Comparison of ENCODE assay signal across 27 mouse cellular contexts in genomic region chr15:96231969-96232368, GRCm38 (mm10). TPM values are rescaled to one million over a fixed set of nuclear protein-coding genes. Genes with fewer than 3 reads are reported as not detected.
DNase-seq lines count a peak whose midpoint lies in the region; ATAC-seq lines count a peak whose summit lies in the region.
"Had no signal": no experiment of that assay in that cellular context is flagged by ENCODE, and none has a peak within 500 bp of the region (broad histone marks: within the 10 kb centered on the region; RNA-seq: fewer than 3 reads in every experiment).

No protein-coding gene starts in this region.

- no peaks in the 10 kb centered on the region for H3K27me3 ChIP-seq in intestine, embryonic 14.5 days (replicated peaks; ENCODE audit: control insufficient read depth, insufficient read depth, low read length)
- no peaks in the 10 kb centered on the region for H3K27me3 ChIP-seq in intestine, embryonic 16.5 days (replicated peaks; ENCODE audit: control insufficient read depth, insufficient read depth, low read length)
- no peaks in the 10 kb centered on the region for H3K27me3 ChIP-seq in forebrain, embryonic 14.5 days (replicated peaks; ENCODE audit: control insufficient read depth, insufficient read depth, low read length)
- H3K27me3 ChIP-seq: CH12.LX; embryonic facial prominence, embryonic 13.5 days; embryonic facial prominence, embryonic 15.5 days; forebrain, embryonic 13.5 days had no signal

- no peaks in the 10 kb centered on the region for H3K36me3 ChIP-seq in intestine, embryonic 14.5 days (ENCODE audit: control insufficient read depth, insufficient read depth, low read length)
- no peaks in the 10 kb centered on the region for H3K36me3 ChIP-seq in intestine, embryonic 16.5 days (ENCODE audit: control insufficient read depth, insufficient read depth, low read length)
- no peaks in the 10 kb centered on the region for H3K36me3 ChIP-seq in forebrain, embryonic 14.5 days (ENCODE audit: control insufficient read depth, insufficient read depth, low read length)
- H3K36me3 ChIP-seq: embryonic facial prominence, embryonic 13.5 days; embryonic facial prominence, embryonic 15.5 days; G1E had no signal

- H3K9ac ChIP-seq in intestine, embryonic 14.5 days (ENCODE audit: low read length): no peak overlapping the region
- H3K9ac ChIP-seq in intestine, embryonic 16.5 days (ENCODE audit: low read depth, low read length): no peak overlapping the region
- no peak overlapping the region for H3K9ac ChIP-seq in forebrain, embryonic 14.5 days (ENCODE audit: low read length)
- H3K9ac ChIP-seq: embryonic facial prominence, embryonic 13.5 days; embryonic facial prominence, embryonic 15.5 days; forebrain, embryonic 13.5 days had no signal

- no peak overlapping the region for H3K4me2 ChIP-seq in intestine, embryonic 14.5 days (ENCODE audit: low read length)
- no peak overlapping the region for H3K4me2 ChIP-seq in intestine, embryonic 16.5 days (ENCODE audit: low read depth, low read length)
- H3K4me2 ChIP-seq in forebrain, embryonic 14.5 days (ENCODE audit: low read length): no peak overlapping the region
- H3K4me2 ChIP-seq: embryonic facial prominence, embryonic 13.5 days; embryonic facial prominence, embryonic 15.5 days; forebrain, embryonic 13.5 days had no signal

- WGBS in intestine, embryonic 14.5 days: 65% methylated on average over 3 of the region's 3 CpGs
- 55% methylated on average over 3 of the region's 3 CpGs for WGBS in intestine, embryonic 16.5 days
- WGBS in large intestine, adult 2 months: 28% methylated on average over 3 of the region's 3 CpGs
- WGBS in forebrain, embryonic 14.5 days: 78% methylated on average over 3 of the region's 3 CpGs

- no peak overlapping the region for H3K4me3 ChIP-seq in intestine, embryonic 14.5 days (ENCODE audit: low read depth, low read length)
- no peak overlapping the region for H3K4me3 ChIP-seq in intestine, embryonic 16.5 days (ENCODE audit: low read length)
- H3K4me3 ChIP-seq in forebrain, embryonic 14.5 days (ENCODE audit: low read depth, low read length): no peak overlapping the region
- H3K4me3 ChIP-seq: embryonic facial prominence, embryonic 13.5 days; embryonic facial prominence, embryonic 15.5 days; forebrain, embryonic 13.5 days had no signal

- H3K27ac ChIP-seq in intestine, embryonic 14.5 days (ENCODE audit: low read depth): no peak overlapping the region
- H3K27ac ChIP-seq in intestine, embryonic 16.5 days (ENCODE audit: low read length): no peak overlapping the region
- no peak overlapping the region for H3K27ac ChIP-seq in forebrain, embryonic 14.5 days (ENCODE audit: low read depth, low read length)
- H3K27ac ChIP-seq: embryonic facial prominence, embryonic 13.5 days; embryonic facial prominence, embryonic 15.5 days; forebrain, embryonic 13.5 days had no signal

- H3K4me1 ChIP-seq in intestine, embryonic 14.5 days (replicated peaks; ENCODE audit: control insufficient read depth, insufficient read depth, low read length): no peaks in the 10 kb centered on the region
- no peaks in the 10 kb centered on the region for H3K4me1 ChIP-seq in intestine, embryonic 16.5 days (ENCODE audit: control insufficient read depth, insufficient read depth, low read length)
- H3K4me1 ChIP-seq in forebrain, embryonic 14.5 days (ENCODE audit: control insufficient read depth, insufficient read depth, low read length): no peaks in the 10 kb centered on the region
- H3K4me1 ChIP-seq: embryonic facial prominence, embryonic 13.5 days; embryonic facial prominence, embryonic 15.5 days; forebrain, embryonic 13.5 days had no signal

- no peaks in the 10 kb centered on the region for H3K9me3 ChIP-seq in intestine, embryonic 14.5 days (ENCODE audit: control insufficient read depth, low read length)
- H3K9me3 ChIP-seq in intestine, embryonic 16.5 days (ENCODE audit: control insufficient read depth, low read length): no peaks in the 10 kb centered on the region
- no peaks in the 10 kb centered on the region for H3K9me3 ChIP-seq in forebrain, embryonic 14.5 days (replicated peaks; ENCODE audit: control insufficient read depth, low read length)
- H3K9me3 ChIP-seq: embryonic facial prominence, embryonic 13.5 days; embryonic facial prominence, embryonic 15.5 days; forebrain, embryonic 13.5 days had no signal

- intact Hi-C loops in heart, postnatal 10 days (cut with DNase I): no loop called here

- DNase-seq in heart, adult 11 months: peak; percentile 57
- DNase-seq in heart, postnatal 10 days: no peak
- DNase-seq in intestine, embryonic 14.5 days (ENCODE audit: low spot score): peak; percentile 43
- DNase-seq in large intestine, adult 2 months (ENCODE audit: low read depth, low spot score): peak; percentile 27
- no peak for DNase-seq in spleen, postnatal 14 days (ENCODE audit: low spot score in 2 of 2)
- no peak for DNase-seq in forebrain, embryonic 14.5 days (ENCODE audit: low spot score)
- DNase-seq: adrenal gland, adult 2 months; adrenal gland, postnatal 10 days; adrenal gland, postnatal 25 days; B cell, adult 2 months; cerebellum, adult 11 months; cerebellum, adult 18-20 months; cerebellum, adult 8-10 months; cerebellum, adult 9-11 months; cerebellum, postnatal 14 days; cerebellum, postnatal 36 days; embryo, embryonic 11 days had no signal

- 0 out of 2 replicates have a peak, but pooled peaks have one; percentile 50 for ATAC-seq in intestine, embryonic 14.5 days (replicated peaks; ENCODE audit: low FRiP score, low TSS enrichment, low read depth)
- peak; percentile 96 for ATAC-seq in intestine, embryonic 16.5 days
- no peak for ATAC-seq in activated CD4-positive, CD25-positive, alpha-beta regulatory T cell, adult 4 months
- ATAC-seq in forebrain, embryonic 14.5 days: no peak
- ATAC-seq: CD4-positive, CD25-positive, alpha-beta regulatory T cell, adult 4 months; forebrain, embryonic 13.5 days; forebrain, embryonic 16.5 days; Patski had no signal

RNA-seq across cellular contexts. Expression of gene Arid2, which starts 55.3 kb away (rescaled TPM):
- total RNA-seq in heart, postnatal 10 days (2021): 10 to 100 TPM; 40.0 to 42.5 TPM
- 28.1 and 31.1 TPM in 2 replicates for polyA plus RNA-seq in intestine, embryonic 14.5 days (2014; fragmentation: Nextera tagmentation; extraction: Ambion mirVana)
- polyA plus RNA-seq in intestine, embryonic 16.5 days (2015; fragmentation: Nextera tagmentation; extraction: Ambion mirVana): 12.4 and 12.6 TPM in 2 replicates
- polyA plus RNA-seq in large intestine, adult 2 months (2012; rRNA removed): 5.5 and 12.6 TPM in 2 replicates
- 10 to 100 TPM; 16.6 to 21.0 TPM for polyA plus RNA-seq in activated CD4-positive, CD25-positive, alpha-beta regulatory T cell, adult 4 months (2017; shearing (Covaris generic))
- 24.4 and 27.7 TPM in 2 replicates for polyA plus RNA-seq in forebrain, embryonic 14.5 days (2014; fragmentation: Nextera tagmentation; extraction: Ambion mirVana)

Comparison
In these comparisons a context has a peak if more than half of its experiments do, and no peak if none do; other contexts are left out.
1. DNase-seq: peak in heart, adult 11 months (single experiment), intestine, embryonic 14.5 days (single experiment) and large intestine, adult 2 months (single experiment); none in heart, postnatal 10 days (0 of 2), spleen, postnatal 14 days (0 of 2) and forebrain, embryonic 14.5 days (single experiment).
2. ATAC-seq: peak in intestine, embryonic 14.5 days (single experiment) and intestine, embryonic 16.5 days (single experiment); none in activated CD4-positive, CD25-positive, alpha-beta regulatory T cell, adult 4 months (single experiment) and forebrain, embryonic 14.5 days (single experiment).